ENCODE assay signal across 14 mouse cellular contexts in the genomic region with DNA sequence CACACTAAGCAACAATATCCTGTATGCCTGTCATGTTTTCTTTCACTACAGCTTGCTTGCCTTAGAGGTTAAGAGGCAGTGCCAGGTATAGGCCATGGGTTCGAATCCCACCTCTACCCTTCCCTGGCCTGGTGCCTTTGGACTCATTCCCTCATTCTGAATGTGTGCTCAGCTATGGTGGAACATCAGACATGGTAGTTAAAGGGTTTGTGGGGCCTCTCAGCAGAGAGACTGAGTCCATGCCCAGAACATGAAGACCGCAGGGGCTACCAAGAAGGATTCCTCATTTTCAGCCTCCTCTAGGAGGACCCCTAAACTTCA. TPM values are rescaled to one million over a fixed set of nuclear protein-coding genes. Genes with fewer than 3 reads are reported as not detected.
DNase-seq lines count a peak whose midpoint lies in the region; ATAC-seq and TF ChIP-seq lines count a peak whose summit lies in the region.
"Had no signal": no experiment of that assay in that cellular context is flagged by ENCODE, and none has a peak within 500 bp of the region (broad histone marks: within the 10 kb centered on the region; RNA-seq: fewer than 3 reads in every experiment).

No protein-coding gene starts in this region.

- H3K4me3 ChIP-seq in forebrain, embryonic 12.5 days (replicated peaks), result no peak overlapping the region
- H3K4me3 ChIP-seq in forebrain, embryonic 14.5 days (ENCODE audit: low read depth, low read length), result no peak overlapping the region
- H3K4me3 ChIP-seq in hindbrain, postnatal 0 days (ENCODE audit: low read length), result no peak overlapping the region
- no peak overlapping the region for H3K4me3 ChIP-seq in hindbrain, embryonic 14.5 days (replicated peaks; ENCODE audit: low read length)
- H3K4me3 ChIP-seq in embryonic facial prominence, embryonic 14.5 days (ENCODE audit: low read depth, low read length), result no peak overlapping the region
- no peak overlapping the region for H3K4me3 ChIP-seq in olfactory bulb, adult 2 months (ENCODE audit: insufficient read depth, low read depth, low read length)
- H3K4me3 ChIP-seq: liver, embryonic 13.5 days; megakaryocyte, embryonic 14.5 days had no signal

- H3K9me3 ChIP-seq in forebrain, embryonic 12.5 days, result no peaks in the 10 kb centered on the region
- no peaks in the 10 kb centered on the region for H3K9me3 ChIP-seq in forebrain, embryonic 14.5 days (replicated peaks; ENCODE audit: control insufficient read depth, low read length)
- H3K9me3 ChIP-seq in hindbrain, postnatal 0 days (ENCODE audit: low read length), result no peaks in the 10 kb centered on the region
- H3K9me3 ChIP-seq in hindbrain, embryonic 14.5 days (ENCODE audit: control insufficient read depth, low read length), result no peaks in the 10 kb centered on the region
- no peaks in the 10 kb centered on the region for H3K9me3 ChIP-seq in embryonic facial prominence, embryonic 14.5 days (ENCODE audit: control insufficient read depth, low read length)
- H3K9me3 ChIP-seq: liver, embryonic 13.5 days; megakaryocyte, embryonic 14.5 days had no signal

- H3K27ac ChIP-seq in forebrain, embryonic 12.5 days, result peak overlapping the region; percentile 20; the same call in 1 of the 2 replicates
- H3K27ac ChIP-seq in forebrain, embryonic 14.5 days (ENCODE audit: low read depth, low read length), result no peak overlapping the region
- peak overlapping the region; percentile 20; the same call in 1 of the 2 replicates for H3K27ac ChIP-seq in hindbrain, postnatal 0 days
- no peak overlapping the region for H3K27ac ChIP-seq in hindbrain, embryonic 14.5 days
- H3K27ac ChIP-seq in embryonic facial prominence, embryonic 14.5 days (replicated peaks; ENCODE audit: low read depth, low read length), result peak overlapping the region; percentile 24; the same call in 1 of the 2 replicates
- H3K27ac ChIP-seq in olfactory bulb, adult 2 months (ENCODE audit: insufficient read depth, low read depth, low read length), result peak overlapping the region; percentile 97
- H3K27ac ChIP-seq: liver, embryonic 13.5 days had no signal

- H3K4me2 ChIP-seq in forebrain, embryonic 12.5 days, result no peak overlapping the region
- no peak overlapping the region for H3K4me2 ChIP-seq in forebrain, embryonic 14.5 days (ENCODE audit: low read length)
- H3K4me2 ChIP-seq in hindbrain, postnatal 0 days (ENCODE audit: low read depth, low read length), result no peak overlapping the region
- no peak overlapping the region for H3K4me2 ChIP-seq in hindbrain, embryonic 14.5 days (replicated peaks)
- H3K4me2 ChIP-seq in embryonic facial prominence, embryonic 14.5 days (ENCODE audit: low read depth, low read length), result no peak overlapping the region
- H3K4me2 ChIP-seq: liver, embryonic 13.5 days had no signal

- no peak for ATAC-seq in forebrain, embryonic 12.5 days (ENCODE audit: low FRiP score)
- ATAC-seq in forebrain, embryonic 14.5 days, result no peak
- no peak for ATAC-seq in hindbrain, postnatal 0 days
- no peak for ATAC-seq in hindbrain, embryonic 14.5 days (ENCODE audit: low FRiP score)
- no peak for ATAC-seq in embryonic facial prominence, embryonic 14.5 days (ENCODE audit: low read depth)

- no peak overlapping the region for H3K9ac ChIP-seq in forebrain, embryonic 12.5 days
- H3K9ac ChIP-seq in forebrain, embryonic 14.5 days (ENCODE audit: low read length), result no peak overlapping the region
- 0 out of 2 replicates have a peak overlapping the region, but pooled peaks have one; percentile 21 for H3K9ac ChIP-seq in hindbrain, postnatal 0 days (replicated peaks; ENCODE audit: low read length)
- no peak overlapping the region for H3K9ac ChIP-seq in hindbrain, embryonic 14.5 days
- no peak overlapping the region for H3K9ac ChIP-seq in embryonic facial prominence, embryonic 14.5 days (ENCODE audit: low read depth, low read length)
- H3K9ac ChIP-seq: liver, embryonic 13.5 days had no signal

- no peak for TF ChIP-seq POLR2A in olfactory bulb, adult 2 months (IDR thresholded peaks at IDR 0.05; ENCODE audit: insufficient read depth, low read depth, low read length)

- TF ChIP-seq CTCF in hindbrain, postnatal 0 days (IDR thresholded peaks at IDR 0.05; ENCODE audit: low read depth), result no peak
- no peak for TF ChIP-seq CTCF in olfactory bulb, adult 2 months (IDR thresholded peaks at IDR 0.05; ENCODE audit: insufficient read depth, low read depth, low read length)

- no peak for DNase-seq in forebrain, embryonic 14.5 days (ENCODE audit: low spot score)
- no peak for DNase-seq in hindbrain, postnatal 0 days (ENCODE audit: low spot score)
- DNase-seq in hindbrain, embryonic 14.5 days (ENCODE audit: low spot score), result no peak
- DNase-seq in embryonic facial prominence, embryonic 14.5 days (ENCODE audit: low spot score), result no peak
- DNase-seq in ovary, postnatal 14 days (ENCODE audit: low spot score), result no peak
- DNase-seq: kidney, adult 18-20 months; kidney, postnatal 25 days; liver, embryonic 13.5 days; thymus, postnatal 4 days had no signal

- no peaks in the 10 kb centered on the region for H3K36me3 ChIP-seq in forebrain, embryonic 12.5 days (replicated peaks)
- H3K36me3 ChIP-seq in forebrain, embryonic 14.5 days (ENCODE audit: control insufficient read depth, insufficient read depth, low read length), result no peaks in the 10 kb centered on the region
- no peaks in the 10 kb centered on the region for H3K36me3 ChIP-seq in hindbrain, postnatal 0 days (ENCODE audit: insufficient read depth, low read length)
- peaks cover 37% of the 10 kb centered on the region for H3K36me3 ChIP-seq in hindbrain, embryonic 14.5 days (replicated peaks; ENCODE audit: control insufficient read depth, insufficient read depth)
- H3K36me3 ChIP-seq in embryonic facial prominence, embryonic 14.5 days (ENCODE audit: control insufficient read depth, insufficient read depth, low read length), result peaks cover 38% of the 10 kb centered on the region
- H3K36me3 ChIP-seq: liver, embryonic 13.5 days had no signal

- no peaks in the 10 kb centered on the region for H3K27me3 ChIP-seq in forebrain, embryonic 12.5 days
- no peaks in the 10 kb centered on the region for H3K27me3 ChIP-seq in forebrain, embryonic 14.5 days (replicated peaks; ENCODE audit: control insufficient read depth, insufficient read depth, low read length)
- H3K27me3 ChIP-seq in hindbrain, postnatal 0 days (ENCODE audit: insufficient read depth, low read length), result no peaks in the 10 kb centered on the region
- no peaks in the 10 kb centered on the region for H3K27me3 ChIP-seq in hindbrain, embryonic 14.5 days (ENCODE audit: control insufficient read depth, insufficient read depth, low read length)
- H3K27me3 ChIP-seq in embryonic facial prominence, embryonic 14.5 days (replicated peaks; ENCODE audit: control insufficient read depth, insufficient read depth, low read length), result no peaks in the 10 kb centered on the region

- 90% methylated on average over 2 of the region's 2 CpGs for WGBS in forebrain, embryonic 12.5 days
- 94% methylated on average over 2 of the region's 2 CpGs for WGBS in forebrain, embryonic 14.5 days
- 100% methylated on average over 2 of the region's 2 CpGs for WGBS in hindbrain, postnatal 0 days
- 95% methylated on average over 2 of the region's 2 CpGs for WGBS in hindbrain, embryonic 14.5 days
- WGBS in embryonic facial prominence, embryonic 14.5 days, result 87% methylated on average over 2 of the region's 2 CpGs
- WGBS in olfactory bulb, adult 2 months, result 95% methylated on average over 2 of the region's 2 CpGs

- H3K4me1 ChIP-seq in forebrain, embryonic 12.5 days, result peaks cover 8% of the 10 kb centered on the region
- H3K4me1 ChIP-seq in forebrain, embryonic 14.5 days (ENCODE audit: control insufficient read depth, insufficient read depth, low read length), result peaks cover 7% of the 10 kb centered on the region
- H3K4me1 ChIP-seq in hindbrain, postnatal 0 days (ENCODE audit: insufficient read depth, low read length), result 0 out of 2 replicates have a peak, but pooled peaks cover 7% of the 10 kb centered on the region
- H3K4me1 ChIP-seq in hindbrain, embryonic 14.5 days (replicated peaks; ENCODE audit: control insufficient read depth, insufficient read depth, low read length), result peaks cover 13% of the 10 kb centered on the region
- peaks cover 3% of the 10 kb centered on the region; the same call in 1 of the 2 replicates for H3K4me1 ChIP-seq in embryonic facial prominence, embryonic 14.5 days (ENCODE audit: control insufficient read depth, insufficient read depth, low read length)
- peaks cover 65% of the 10 kb centered on the region for H3K4me1 ChIP-seq in olfactory bulb, adult 2 months (ENCODE audit: control insufficient read depth, insufficient read depth, low read length)
- H3K4me1 ChIP-seq: liver, embryonic 13.5 days had no signal

RNA-seq across cellular contexts. Expression of gene Ciz1, which starts 8.8 kb away (rescaled TPM):
- 59.1 and 67.5 TPM in 2 replicates for polyA plus RNA-seq in forebrain, embryonic 12.5 days (2016; fragmentation: Nextera tagmentation; extraction: Ambion mirVana)
- 37.3 and 48.0 TPM in 2 replicates for polyA plus RNA-seq in forebrain, embryonic 14.5 days (2014; fragmentation: Nextera tagmentation; extraction: Ambion mirVana)
- total RNA-seq in hindbrain, postnatal 0 days (2014; rRNA removed), result 87.6 and 103 TPM in 2 replicates
- polyA plus RNA-seq in hindbrain, postnatal 0 days (2015; fragmentation: Nextera tagmentation; extraction: Ambion mirVana), result 33.3 and 40.3 TPM in 2 replicates
- 47.5 and 49.1 TPM in 2 replicates for polyA plus RNA-seq in hindbrain, embryonic 14.5 days (2014; fragmentation: Nextera tagmentation; extraction: Ambion mirVana)
- polyA plus RNA-seq in embryonic facial prominence, embryonic 14.5 days (2014; fragmentation: Nextera tagmentation; extraction: Ambion mirVana), result 41.9 and 48.0 TPM in 2 replicates
- polyA plus RNA-seq in olfactory bulb, adult 2 months (2012; ENCODE audit: insufficient read depth, insufficient read length, low replicate concordance, missing spikeins), result not detected in 2 replicates

RNA-seq across cellular contexts. Expression of gene Dnm1, which starts 9.8 kb away (rescaled TPM):
- 18.6 and 19.4 TPM in 2 replicates for polyA plus RNA-seq in forebrain, embryonic 12.5 days (2016; fragmentation: Nextera tagmentation; extraction: Ambion mirVana)
- polyA plus RNA-seq in forebrain, embryonic 14.5 days (2014; fragmentation: Nextera tagmentation; extraction: Ambion mirVana), result 28.2 and 42.8 TPM in 2 replicates
- total RNA-seq in hindbrain, postnatal 0 days (2014; rRNA removed), result 190 and 211 TPM in 2 replicates
- 87.6 and 96.9 TPM in 2 replicates for polyA plus RNA-seq in hindbrain, postnatal 0 days (2015; fragmentation: Nextera tagmentation; extraction: Ambion mirVana)
- polyA plus RNA-seq in hindbrain, embryonic 14.5 days (2014; fragmentation: Nextera tagmentation; extraction: Ambion mirVana), result 123 and 132 TPM in 2 replicates
- polyA plus RNA-seq in embryonic facial prominence, embryonic 14.5 days (2014; fragmentation: Nextera tagmentation; extraction: Ambion mirVana), result 34.1 and 41.7 TPM in 2 replicates
- polyA plus RNA-seq in olfactory bulb, adult 2 months (2012; ENCODE audit: insufficient read depth, insufficient read length, low replicate concordance, missing spikeins), result 153 TPM in 1 of 2 replicates, not detected in the other
- total RNA-seq: hematopoietic stem cell, adult 5-6 weeks had no signal

RNA-seq across cellular contexts. Expression of gene 1110008P14Rik, which starts 38.4 kb away (rescaled TPM):
- 51.0 and 51.4 TPM in 2 replicates for polyA plus RNA-seq in forebrain, embryonic 12.5 days (2016; fragmentation: Nextera tagmentation; extraction: Ambion mirVana)
- polyA plus RNA-seq in forebrain, embryonic 14.5 days (2014; fragmentation: Nextera tagmentation; extraction: Ambion mirVana), result 86.9 and 98.4 TPM in 2 replicates
- total RNA-seq in hindbrain, postnatal 0 days (2014; rRNA removed), result 458 and 481 TPM in 2 replicates
- polyA plus RNA-seq in hindbrain, postnatal 0 days (2015; fragmentation: Nextera tagmentation; extraction: Ambion mirVana), result 220 and 233 TPM in 2 replicates
- 170 and 175 TPM in 2 replicates for polyA plus RNA-seq in hindbrain, embryonic 14.5 days (2014; fragmentation: Nextera tagmentation; extraction: Ambion mirVana)
- 67.7 and 79.7 TPM in 2 replicates for polyA plus RNA-seq in embryonic facial prominence, embryonic 14.5 days (2014; fragmentation: Nextera tagmentation; extraction: Ambion mirVana)
- not detected in 2 replicates for polyA plus RNA-seq in olfactory bulb, adult 2 months (2012; ENCODE audit: insufficient read depth, insufficient read length, low replicate concordance, missing spikeins)

RNA-seq across cellular contexts. Expression of gene Lcn2, which starts 44.7 kb away (rescaled TPM):
- polyA plus RNA-seq in forebrain, embryonic 12.5 days (2016; fragmentation: Nextera tagmentation; extraction: Ambion mirVana), result 0.45 and 0.50 TPM in 2 replicates
- polyA plus RNA-seq in forebrain, embryonic 14.5 days (2014; fragmentation: Nextera tagmentation; extraction: Ambion mirVana), result 0.25 and 0.32 TPM in 2 replicates
- 0.31 and 0.58 TPM in 2 replicates for total RNA-seq in hindbrain, postnatal 0 days (2014; rRNA removed)
- 0.80 and 0.93 TPM in 2 replicates for polyA plus RNA-seq in hindbrain, postnatal 0 days (2015; fragmentation: Nextera tagmentation; extraction: Ambion mirVana)
- 0.78 and 1.3 TPM in 2 replicates for polyA plus RNA-seq in hindbrain, embryonic 14.5 days (2014; fragmentation: Nextera tagmentation; extraction: Ambion mirVana)
- polyA plus RNA-seq in embryonic facial prominence, embryonic 14.5 days (2014; fragmentation: Nextera tagmentation; extraction: Ambion mirVana), result 4.0 and 7.9 TPM in 2 replicates
- polyA plus RNA-seq in olfactory bulb, adult 2 months (2012; ENCODE audit: insufficient read depth, insufficient read length, low replicate concordance, missing spikeins), result not detected in 2 replicates
- polyA plus RNA-seq: C2C12 had no signal

RNA-seq across cellular contexts. Expression of gene Ptges2, which starts 52.4 kb away (rescaled TPM):
- polyA plus RNA-seq in forebrain, embryonic 12.5 days (2016; fragmentation: Nextera tagmentation; extraction: Ambion mirVana), result 29.6 and 29.9 TPM in 2 replicates
- polyA plus RNA-seq in forebrain, embryonic 14.5 days (2014; fragmentation: Nextera tagmentation; extraction: Ambion mirVana), result 42.2 and 44.8 TPM in 2 replicates
- 41.3 and 45.5 TPM in 2 replicates for total RNA-seq in hindbrain, postnatal 0 days (2014; rRNA removed)
- 55.6 and 57.0 TPM in 2 replicates for polyA plus RNA-seq in hindbrain, postnatal 0 days (2015; fragmentation: Nextera tagmentation; extraction: Ambion mirVana)
- 58.1 and 58.9 TPM in 2 replicates for polyA plus RNA-seq in hindbrain, embryonic 14.5 days (2014; fragmentation: Nextera tagmentation; extraction: Ambion mirVana)
- polyA plus RNA-seq in embryonic facial prominence, embryonic 14.5 days (2014; fragmentation: Nextera tagmentation; extraction: Ambion mirVana), result 28.0 and 33.5 TPM in 2 replicates
- polyA plus RNA-seq in olfactory bulb, adult 2 months (2012; ENCODE audit: insufficient read depth, insufficient read length, low replicate concordance, missing spikeins), result not detected in 2 replicates

Comparison
In these comparisons a context has a peak if more than half of its experiments do, and no peak if none do; other contexts are left out.
1. H3K27ac ChIP-seq: peak in forebrain, embryonic 12.5 days (single experiment), hindbrain, postnatal 0 days (single experiment), embryonic facial prominence, embryonic 14.5 days (single experiment) and olfactory bulb, adult 2 months (single experiment); none in forebrain, embryonic 14.5 days (single experiment) and hindbrain, embryonic 14.5 days (single experiment).